ENCODE assay signal across 8 mouse cellular contexts in the genomic region with DNA sequence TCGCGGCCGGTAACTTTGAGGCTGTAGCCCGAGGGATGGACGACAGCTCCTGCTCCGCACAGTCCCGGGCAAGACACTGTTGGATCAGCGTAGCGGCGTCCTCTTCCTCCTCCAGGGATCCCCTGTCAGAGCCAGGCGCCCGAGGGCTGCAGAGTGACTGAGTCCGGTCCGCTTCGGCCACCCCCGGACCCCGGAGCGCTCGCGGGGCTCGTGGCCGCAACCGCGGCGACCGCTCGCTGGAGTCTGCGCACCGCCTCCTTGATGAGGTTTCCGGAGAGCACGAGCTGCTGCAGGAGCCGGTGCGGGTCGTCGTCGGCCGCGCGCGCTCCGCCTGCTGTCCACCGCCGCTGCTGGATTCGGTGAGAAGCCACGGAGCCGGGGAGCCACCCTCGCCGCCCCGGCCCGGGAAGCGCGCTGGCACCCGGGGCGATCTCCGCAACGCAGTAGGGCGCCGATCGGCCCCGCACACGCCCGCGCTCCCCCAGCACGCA. TPM values are rescaled to one million over a fixed set of nuclear protein-coding genes. Genes with fewer than 3 reads are reported as not detected.
DNase-seq lines count a peak whose midpoint lies in the region; ATAC-seq lines count a peak whose summit lies in the region.

No protein-coding gene starts in this region.

- H3K27ac ChIP-seq in embryonic facial prominence, embryonic 12.5 days, result peak overlapping the region; percentile 81
- peak overlapping the region; percentile 79 for H3K27ac ChIP-seq in heart, embryonic 11.5 days (ENCODE audit: low read depth, low read length)
- H3K27ac ChIP-seq in kidney, embryonic 14.5 days (ENCODE audit: low read depth, low read length), result peak overlapping the region; percentile 82
- peak overlapping the region; percentile 91 for H3K27ac ChIP-seq in liver, embryonic 15.5 days (replicated peaks)
- peak overlapping the region; percentile 82; the same call in 1 of the 2 replicates for H3K27ac ChIP-seq in neural tube, embryonic 12.5 days

- peak overlapping the region; percentile 80 for H3K4me3 ChIP-seq in embryonic facial prominence, embryonic 12.5 days
- peak overlapping the region; percentile 78 for H3K4me3 ChIP-seq in heart, embryonic 11.5 days (ENCODE audit: low read depth, low read length)
- H3K4me3 ChIP-seq in kidney, embryonic 14.5 days (ENCODE audit: low read length), result peak overlapping the region; percentile 79
- H3K4me3 ChIP-seq in liver, embryonic 15.5 days (replicated peaks), result peak overlapping the region; percentile 90
- peak overlapping the region; percentile 86 for H3K4me3 ChIP-seq in neural tube, embryonic 12.5 days

- H3K4me2 ChIP-seq in embryonic facial prominence, embryonic 12.5 days (replicated peaks), result peak overlapping the region; percentile 99
- H3K4me2 ChIP-seq in heart, embryonic 11.5 days, result peak overlapping the region; percentile 100
- H3K4me2 ChIP-seq in kidney, embryonic 14.5 days (replicated peaks; ENCODE audit: low read depth, low read length), result peak overlapping the region; percentile 97
- peak overlapping the region; percentile 98 for H3K4me2 ChIP-seq in liver, embryonic 15.5 days
- peak overlapping the region; percentile 97 for H3K4me2 ChIP-seq in neural tube, embryonic 12.5 days (replicated peaks)

- ATAC-seq in embryonic facial prominence, embryonic 12.5 days (ENCODE audit: insufficient number of reproducible peaks, insufficient read depth, low FRiP score, low TSS enrichment), result no peak
- peak; percentile 11; the same call in 1 of the 2 replicates for ATAC-seq in heart, embryonic 11.5 days (replicated peaks; ENCODE audit: insufficient number of reproducible peaks, low FRiP score, low TSS enrichment)
- ATAC-seq in kidney, embryonic 14.5 days (ENCODE audit: low FRiP score, low TSS enrichment), result peak; percentile 19
- ATAC-seq in liver, embryonic 15.5 days (ENCODE audit: insufficient read depth), result peak; percentile 32
- peak; percentile 14; the same call in 1 of the 2 replicates for ATAC-seq in neural tube, embryonic 12.5 days (ENCODE audit: low FRiP score, low read depth)

- H3K4me1 ChIP-seq in embryonic facial prominence, embryonic 12.5 days, result peaks cover 23% of the 10 kb centered on the region
- peaks cover 6% of the 10 kb centered on the region for H3K4me1 ChIP-seq in heart, embryonic 11.5 days (ENCODE audit: control insufficient read depth, insufficient read depth, low read length)
- peaks cover 21% of the 10 kb centered on the region; the same call in 1 of the 2 replicates for H3K4me1 ChIP-seq in kidney, embryonic 14.5 days (ENCODE audit: control insufficient read depth, insufficient read depth, low read length)
- peaks cover 53% of the 10 kb centered on the region for H3K4me1 ChIP-seq in liver, embryonic 15.5 days (replicated peaks)
- peaks cover 32% of the 10 kb centered on the region for H3K4me1 ChIP-seq in neural tube, embryonic 12.5 days

- H3K36me3 ChIP-seq in embryonic facial prominence, embryonic 12.5 days, result no peaks in the 10 kb centered on the region
- H3K36me3 ChIP-seq in heart, embryonic 11.5 days (ENCODE audit: control insufficient read depth, insufficient read depth, low read length), result no peaks in the 10 kb centered on the region
- no peaks in the 10 kb centered on the region for H3K36me3 ChIP-seq in kidney, embryonic 14.5 days (ENCODE audit: control insufficient read depth, insufficient read depth, low read length)
- no peaks in the 10 kb centered on the region for H3K36me3 ChIP-seq in liver, embryonic 15.5 days (replicated peaks)
- no peaks in the 10 kb centered on the region for H3K36me3 ChIP-seq in neural tube, embryonic 12.5 days

- peak overlapping the region; percentile 71 for H3K9ac ChIP-seq in embryonic facial prominence, embryonic 12.5 days
- peak overlapping the region; percentile 82 for H3K9ac ChIP-seq in heart, embryonic 11.5 days (ENCODE audit: low read depth, low read length)
- H3K9ac ChIP-seq in kidney, embryonic 14.5 days (ENCODE audit: low read depth, low read length), result peak overlapping the region; percentile 86
- peak overlapping the region; percentile 78 for H3K9ac ChIP-seq in liver, embryonic 15.5 days
- H3K9ac ChIP-seq in neural tube, embryonic 12.5 days, result peak overlapping the region; percentile 92

- peaks cover 9% of the 10 kb centered on the region; the same call in 1 of the 2 replicates for H3K27me3 ChIP-seq in embryonic facial prominence, embryonic 12.5 days
- no peaks in the 10 kb centered on the region for H3K27me3 ChIP-seq in heart, embryonic 11.5 days (ENCODE audit: control insufficient read depth, insufficient read depth, low read length)
- no peaks in the 10 kb centered on the region for H3K27me3 ChIP-seq in kidney, embryonic 14.5 days (ENCODE audit: control insufficient read depth, insufficient read depth, low read length)
- H3K27me3 ChIP-seq in liver, embryonic 15.5 days, result no peaks in the 10 kb centered on the region
- H3K27me3 ChIP-seq in neural tube, embryonic 12.5 days (replicated peaks), result no peaks in the 10 kb centered on the region

- no peaks in the 10 kb centered on the region for H3K9me3 ChIP-seq in embryonic facial prominence, embryonic 12.5 days
- H3K9me3 ChIP-seq in heart, embryonic 11.5 days (replicated peaks; ENCODE audit: control insufficient read depth, low read length), result no peaks in the 10 kb centered on the region
- no peaks in the 10 kb centered on the region for H3K9me3 ChIP-seq in kidney, embryonic 14.5 days (ENCODE audit: control insufficient read depth, low read length)
- H3K9me3 ChIP-seq in liver, embryonic 15.5 days (replicated peaks), result no peaks in the 10 kb centered on the region
- H3K9me3 ChIP-seq in neural tube, embryonic 12.5 days, result no peaks in the 10 kb centered on the region

- under 1% methylated on average over 64 of the region's 64 CpGs for WGBS in embryonic facial prominence, embryonic 12.5 days
- WGBS in heart, embryonic 11.5 days (ENCODE audit: insufficient replicate concordance), result 0% methylated on average over 41 of the region's 64 CpGs
- WGBS in kidney, embryonic 14.5 days, result under 1% methylated on average over 64 of the region's 64 CpGs
- WGBS in liver, embryonic 15.5 days (ENCODE audit: insufficient replicate concordance), result 0% methylated on average over 63 of the region's 64 CpGs
- under 1% methylated on average over 64 of the region's 64 CpGs for WGBS in neural tube, embryonic 12.5 days

- peak; percentile 41 for DNase-seq in 416B (ENCODE audit: low read depth)
- peak; percentile 50 to 54 for DNase-seq in adrenal gland, adult 18-20 months (ENCODE audit: low spot score in 2 of 2)
- peak; percentile 37 for DNase-seq in thymus, postnatal 0 days (ENCODE audit: low spot score)

RNA-seq across cellular contexts. Expression of gene Frat2, which starts 0.8 kb away (rescaled TPM):
- total RNA-seq in adrenal gland, adult 18-20 months (2021), result 1 to 10 TPM; 1.4 to 3.4 TPM
- polyA plus RNA-seq in embryonic facial prominence, embryonic 12.5 days (2016; fragmentation: Nextera tagmentation; extraction: Ambion mirVana), result 9.2 and 9.9 TPM in 2 replicates
- polyA plus RNA-seq in heart, embryonic 11.5 days (2014; fragmentation: Nextera tagmentation; extraction: Ambion mirVana), result 1.1 and 2.2 TPM in 2 replicates
- 5.4 and 7.5 TPM in 2 replicates for polyA plus RNA-seq in kidney, embryonic 14.5 days (2014; fragmentation: Nextera tagmentation; extraction: Ambion mirVana)
- 4.4 and 4.5 TPM in 2 replicates for polyA plus RNA-seq in liver, embryonic 15.5 days (2015; fragmentation: Nextera tagmentation; extraction: Ambion mirVana)
- 19.3 and 19.7 TPM in 2 replicates for polyA plus RNA-seq in neural tube, embryonic 12.5 days (2016; fragmentation: Nextera tagmentation; extraction: Ambion mirVana)
- polyA plus RNA-seq in thymus, postnatal 0 days (2015; fragmentation: Nextera tagmentation; extraction: Ambion mirVana), result 12.1 and 16.0 TPM in 2 replicates

RNA-seq across cellular contexts. Expression of gene Frat1, which starts 17.4 kb away (rescaled TPM):
- 1 to 10 TPM; 4.1 to 4.9 TPM for total RNA-seq in adrenal gland, adult 18-20 months (2021)
- polyA plus RNA-seq in embryonic facial prominence, embryonic 12.5 days (2016; fragmentation: Nextera tagmentation; extraction: Ambion mirVana), result 7.9 and 8.9 TPM in 2 replicates
- 3.5 and 3.6 TPM in 2 replicates for polyA plus RNA-seq in heart, embryonic 11.5 days (2014; fragmentation: Nextera tagmentation; extraction: Ambion mirVana)
- polyA plus RNA-seq in kidney, embryonic 14.5 days (2014; fragmentation: Nextera tagmentation; extraction: Ambion mirVana), result 5.7 and 6.6 TPM in 2 replicates
- 8.5 and 9.1 TPM in 2 replicates for polyA plus RNA-seq in liver, embryonic 15.5 days (2015; fragmentation: Nextera tagmentation; extraction: Ambion mirVana)
- polyA plus RNA-seq in neural tube, embryonic 12.5 days (2016; fragmentation: Nextera tagmentation; extraction: Ambion mirVana), result 15.2 and 19.1 TPM in 2 replicates
- polyA plus RNA-seq in thymus, postnatal 0 days (2015; fragmentation: Nextera tagmentation; extraction: Ambion mirVana), result 18.6 and 21.3 TPM in 2 replicates

RNA-seq across cellular contexts. Expression of gene Arhgap19, which starts 45.3 kb away (rescaled TPM):
- 1 to 10 TPM; 4.2 to 4.8 TPM for total RNA-seq in adrenal gland, adult 18-20 months (2021)
- polyA plus RNA-seq in embryonic facial prominence, embryonic 12.5 days (2016; fragmentation: Nextera tagmentation; extraction: Ambion mirVana), result 32.9 and 33.1 TPM in 2 replicates
- polyA plus RNA-seq in heart, embryonic 11.5 days (2014; fragmentation: Nextera tagmentation; extraction: Ambion mirVana), result 20.8 and 22.8 TPM in 2 replicates
- 23.9 and 38.1 TPM in 2 replicates for polyA plus RNA-seq in kidney, embryonic 14.5 days (2014; fragmentation: Nextera tagmentation; extraction: Ambion mirVana)
- polyA plus RNA-seq in liver, embryonic 15.5 days (2015; fragmentation: Nextera tagmentation; extraction: Ambion mirVana), result 26.6 and 29.4 TPM in 2 replicates
- polyA plus RNA-seq in neural tube, embryonic 12.5 days (2016; fragmentation: Nextera tagmentation; extraction: Ambion mirVana), result 21.2 and 22.0 TPM in 2 replicates
- 25.3 and 27.0 TPM in 2 replicates for polyA plus RNA-seq in thymus, postnatal 0 days (2015; fragmentation: Nextera tagmentation; extraction: Ambion mirVana)

RNA-seq across cellular contexts. Expression of gene Rrp12, which starts 48.8 kb away (rescaled TPM):
- 10 to 100 TPM; 17.0 to 20.7 TPM for total RNA-seq in adrenal gland, adult 18-20 months (2021)
- 23.5 and 24.0 TPM in 2 replicates for polyA plus RNA-seq in embryonic facial prominence, embryonic 12.5 days (2016; fragmentation: Nextera tagmentation; extraction: Ambion mirVana)
- polyA plus RNA-seq in heart, embryonic 11.5 days (2014; fragmentation: Nextera tagmentation; extraction: Ambion mirVana), result 8.5 and 10.4 TPM in 2 replicates
- 7.8 and 15.8 TPM in 2 replicates for polyA plus RNA-seq in kidney, embryonic 14.5 days (2014; fragmentation: Nextera tagmentation; extraction: Ambion mirVana)
- polyA plus RNA-seq in liver, embryonic 15.5 days (2015; fragmentation: Nextera tagmentation; extraction: Ambion mirVana), result 8.5 and 8.6 TPM in 2 replicates
- polyA plus RNA-seq in neural tube, embryonic 12.5 days (2016; fragmentation: Nextera tagmentation; extraction: Ambion mirVana), result 19.6 and 20.4 TPM in 2 replicates
- 11.3 and 12.4 TPM in 2 replicates for polyA plus RNA-seq in thymus, postnatal 0 days (2015; fragmentation: Nextera tagmentation; extraction: Ambion mirVana)
